Mouse (Mus musculus) v-Abl transformed pro-B cells (cell line): ENCODE measurements around the gene Dexi.

Source experiments
- in situ Hi-C, 2 experiments: fragments of 400-800 bp; cut with MboI; formaldehyde crosslinking; loops; one replicate each; pipeline ENCODE4 v1.15.1; 2025; ENCODE audit not compliant: unreplicated experiment in 2 of 2

Gene Dexi

DNA sequence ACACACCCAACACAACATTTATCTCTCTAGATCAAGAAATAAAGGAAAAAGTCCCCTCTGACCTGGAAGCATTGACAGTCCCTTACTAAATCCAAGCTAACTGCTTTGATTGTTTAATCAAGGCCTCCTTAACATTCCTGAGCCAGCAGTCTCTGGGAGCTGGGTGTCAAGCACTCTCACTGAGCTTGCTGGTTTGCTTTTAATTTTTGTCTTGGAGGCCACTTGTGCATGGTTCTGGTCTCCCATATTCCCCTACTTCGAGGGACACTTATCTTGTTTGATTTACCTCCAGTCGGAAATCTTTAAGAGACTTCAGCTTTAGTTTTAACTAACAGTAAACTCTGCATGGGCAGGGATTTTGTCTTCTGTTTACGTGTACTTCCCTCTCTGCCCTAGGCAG, 67.9 kb downstream of the Dexi start:
- in situ Hi-C loops = no loop called here

DNA sequence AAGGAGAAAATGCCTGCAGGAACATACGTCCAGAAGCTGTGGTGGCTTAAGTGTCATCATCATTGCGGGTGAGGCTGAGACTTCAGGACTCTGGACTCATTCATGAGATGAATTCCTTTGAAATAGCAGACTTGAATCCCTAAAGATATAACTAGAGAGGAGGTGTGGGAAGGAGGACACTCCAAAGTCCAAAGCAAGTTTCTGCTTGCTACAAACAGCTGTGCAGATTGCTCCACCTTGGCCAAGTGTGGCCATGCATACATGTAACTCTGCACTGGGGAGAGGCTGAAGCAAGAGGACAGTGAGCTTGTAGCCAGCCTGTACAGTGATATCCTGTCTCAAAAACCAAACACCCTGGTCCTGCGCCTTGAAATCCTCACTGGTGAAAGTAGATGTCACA, 70.9 kb downstream of the Dexi start:
- in situ Hi-C loops = no loop called here

DNA sequence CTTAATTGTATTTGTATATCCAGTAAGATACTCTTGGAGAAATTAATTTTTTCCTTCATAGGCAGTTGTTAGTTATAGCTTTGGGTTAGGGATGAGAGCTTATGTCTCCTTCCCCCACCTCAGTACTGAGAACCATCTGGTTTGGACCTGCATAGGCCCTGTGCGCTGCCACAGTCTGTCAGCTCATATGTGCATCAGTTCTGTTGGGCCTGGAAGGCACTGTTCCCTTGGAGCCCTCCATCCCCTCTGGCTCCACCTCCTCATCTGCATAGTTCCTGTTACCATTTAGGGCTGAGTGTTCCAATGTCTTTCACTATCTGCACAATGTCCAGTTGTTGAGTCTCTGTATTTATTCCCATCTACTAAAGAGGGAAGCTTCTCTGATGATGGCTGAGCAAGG, 74.7 kb downstream of the Dexi start:
- in situ Hi-C loops = no loop called here

DNA sequence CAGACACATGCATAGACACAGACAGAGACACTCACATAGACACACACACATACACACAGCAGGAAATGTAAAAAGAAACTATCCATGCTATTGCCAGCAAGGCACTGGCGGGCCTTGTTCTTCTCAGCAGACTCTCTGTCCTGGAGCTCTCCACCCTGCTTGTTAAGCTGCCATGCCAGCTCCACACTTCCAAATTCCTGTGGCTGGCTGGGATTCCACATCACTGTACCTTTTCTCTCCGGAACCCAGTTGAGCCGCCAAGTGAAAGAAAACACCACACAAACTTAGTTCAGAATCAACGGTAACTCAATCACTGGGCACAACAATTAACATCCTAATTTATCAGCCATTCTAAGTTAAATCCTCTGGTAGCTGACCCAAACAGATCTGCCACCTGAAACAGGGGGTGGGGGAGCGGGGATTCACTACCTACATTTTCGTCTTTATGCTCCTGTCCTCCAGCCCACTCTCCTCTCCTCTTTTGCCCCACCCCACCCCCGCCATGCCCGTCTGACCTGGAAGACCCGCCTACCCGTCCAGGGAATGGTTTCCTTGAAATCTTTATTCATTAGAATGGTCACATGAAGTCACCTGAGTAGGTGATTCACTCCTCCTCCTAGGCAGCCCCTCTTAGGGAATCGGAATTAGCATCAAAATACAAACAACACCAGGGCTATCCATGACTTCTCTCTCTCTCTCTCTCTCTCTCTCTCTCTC, 75.3 kb downstream of the Dexi start:
- in situ Hi-C loops = no loop called here

DNA sequence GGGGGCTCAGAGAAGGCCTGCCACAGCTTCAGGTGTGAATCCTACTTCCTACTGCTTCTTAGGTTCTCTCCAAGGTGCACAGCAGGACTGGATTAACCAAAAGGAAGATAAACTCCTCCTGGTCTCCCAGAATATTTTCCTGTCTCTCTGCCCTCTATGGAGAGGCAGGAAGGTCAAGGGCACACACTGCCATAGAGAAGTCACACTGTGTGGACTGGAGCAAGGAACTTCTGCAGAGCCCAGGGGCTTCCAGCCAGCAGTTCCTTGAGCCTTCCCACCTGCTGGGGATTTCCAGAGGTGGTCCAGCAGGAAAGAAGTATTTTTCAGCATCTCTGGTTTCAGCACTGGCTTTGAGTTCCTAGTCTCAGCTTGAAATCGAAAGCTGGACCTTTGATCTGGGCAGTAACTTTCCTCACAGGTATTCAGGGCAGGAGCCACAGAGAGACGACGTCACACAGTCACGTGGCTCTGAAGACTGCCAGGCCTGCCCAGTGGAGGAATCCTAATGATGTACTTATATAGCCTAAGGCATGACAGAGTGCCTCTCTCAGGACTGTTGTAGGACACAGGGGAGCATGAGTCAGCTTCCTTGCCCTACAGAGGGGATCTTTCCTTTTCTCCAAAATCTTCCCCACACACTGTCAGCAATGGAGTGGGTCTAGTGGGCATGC, 77.7 kb downstream of the Dexi start:
- in situ Hi-C loops = no loop called here

DNA sequence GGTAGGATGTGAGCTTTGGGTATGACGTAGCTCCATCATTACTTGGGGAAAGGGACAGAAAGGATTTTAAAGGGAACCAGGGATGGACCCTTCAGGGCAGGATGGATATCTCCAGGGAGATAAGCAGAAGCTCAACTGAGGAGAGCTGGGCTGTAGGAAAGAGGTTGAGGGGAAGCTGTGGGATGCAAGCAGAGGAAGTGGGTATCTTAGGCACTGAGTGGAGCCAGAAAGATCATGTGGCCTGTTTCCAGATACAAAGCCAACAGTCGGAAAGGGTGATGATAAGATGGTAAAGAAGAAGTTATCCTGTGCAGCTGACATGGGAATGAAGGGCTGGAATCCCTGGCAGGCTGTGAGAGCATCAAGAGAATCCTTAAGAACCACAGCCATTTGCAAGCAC, 81.7 kb downstream of the Dexi start:
- in situ Hi-C loops = no loop called here

DNA sequence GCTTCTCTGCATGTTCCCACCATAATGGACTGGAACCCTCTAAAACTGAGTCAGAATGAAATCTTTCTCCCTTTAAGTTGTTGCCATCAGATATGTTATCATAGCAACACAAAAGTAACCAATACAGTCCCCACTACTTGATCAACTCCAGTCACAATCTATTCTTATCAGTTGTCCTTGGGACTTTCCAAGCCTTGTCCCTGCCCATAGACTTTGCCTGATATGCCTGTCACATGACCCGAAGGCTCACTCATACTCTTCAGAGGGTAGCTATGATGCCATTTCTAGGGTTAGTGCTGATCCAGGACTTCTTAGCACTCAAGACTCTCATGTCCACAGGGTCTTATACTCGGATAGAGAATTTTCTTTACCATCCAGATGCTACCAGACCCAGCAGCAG, 82.7 kb downstream of the Dexi start:
- in situ Hi-C loops = no loop called here

DNA sequence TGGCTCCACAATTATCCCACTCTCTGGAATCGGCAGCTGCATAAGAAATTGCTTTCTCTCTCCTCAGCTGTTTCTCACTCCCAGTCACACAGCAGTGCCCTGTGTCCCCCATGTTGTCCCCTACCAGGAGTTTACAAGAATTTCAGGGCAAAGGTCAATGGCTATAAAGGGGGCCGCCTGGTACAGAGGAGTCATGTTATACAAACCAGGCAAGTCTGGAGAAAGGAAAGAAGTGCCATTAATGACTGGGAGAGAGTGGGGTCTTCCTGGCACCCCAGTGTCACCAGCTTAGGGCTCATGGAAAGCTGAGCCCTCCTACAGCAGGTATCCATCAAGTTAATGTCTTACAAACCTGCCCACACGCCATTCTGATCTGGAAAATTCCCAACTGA, 88.3 kb downstream of the Dexi start:
- in situ Hi-C loops = no loop called here

DNA sequence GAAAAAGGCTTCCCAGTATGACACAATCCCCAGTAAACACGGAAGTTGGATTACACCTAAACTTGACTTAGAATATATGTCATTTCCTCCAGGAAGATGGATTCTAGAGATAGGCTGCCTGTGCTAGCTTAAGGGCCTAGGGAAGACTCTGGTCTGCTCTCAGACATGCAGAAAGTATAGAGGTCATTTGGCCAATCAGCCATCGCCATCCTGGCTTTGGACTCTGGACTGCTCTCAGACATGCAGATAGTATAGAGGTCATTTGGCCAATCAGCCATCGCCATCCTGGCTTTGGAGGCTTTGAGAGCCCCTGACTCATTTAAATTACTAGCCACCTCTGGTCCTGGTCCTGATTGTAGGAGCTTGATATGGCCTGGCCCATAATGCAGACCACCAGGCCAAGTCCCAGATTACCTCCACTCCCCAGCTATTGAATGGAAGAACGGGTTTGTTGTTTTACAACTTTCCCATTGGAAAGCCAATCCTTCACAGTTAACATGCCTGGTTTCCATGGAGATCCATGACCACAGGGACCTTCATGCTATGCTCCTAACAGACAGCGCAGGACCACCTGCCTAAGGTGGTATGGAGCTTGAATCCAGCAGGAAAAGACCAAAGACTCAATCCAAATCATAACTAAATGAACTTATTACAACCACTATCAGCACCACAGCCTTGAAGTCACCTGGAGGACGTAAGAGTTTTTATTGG, 88.8 kb downstream of the Dexi start:
- in situ Hi-C loops = no loop called here
